Mouse (Mus musculus) lung, adult 10 weeks (tissue): ENCODE measurements around the gene Tmprss11a. TPM values are rescaled to one million over a fixed set of nuclear protein-coding genes. Genes with fewer than 3 reads are reported as not detected.

ENCODE experiments used
- polyA plus RNA-seq: library from polyadenylated mRNA; stranded (reverse); fragments of 350-450 nt; fragmentation: Illumina TruSeq; extraction: RNeasy Lipid Tissue Mini Kit (QIAGEN cat#74804); gene quantifications from one replicate; pipeline ENCODE4 v1.2.3, GENCODE M21; 2014; ENCODE audit warnings: low read depth, low replicate concordance; ENCODE audit not compliant: insufficient read depth

Tmprss11a gene
- not detected for polyA plus RNA-seq

DNA sequence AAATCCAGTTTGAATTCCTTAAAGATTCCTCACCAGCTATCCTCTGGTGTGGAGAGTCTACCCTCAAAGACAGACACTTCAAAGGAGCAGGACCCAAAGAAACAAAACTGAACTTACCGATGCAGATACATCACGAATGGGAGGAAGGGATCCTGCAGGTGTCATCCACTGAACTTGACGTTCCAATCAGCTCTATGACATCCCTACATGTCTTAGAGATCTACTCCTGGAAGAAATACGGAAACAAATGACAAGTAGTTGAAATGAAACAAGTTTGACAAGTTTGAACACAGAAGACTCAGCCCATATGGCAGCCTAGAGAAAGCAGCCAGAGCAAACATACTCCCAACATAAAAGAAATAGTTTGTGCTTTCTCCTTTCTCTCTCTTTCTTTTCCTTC, at the start of gene Tmprss11a:
Tmprss11a (minus strand) TSS at position 101 of the 400 bp plus-strand sequence.

DNA sequence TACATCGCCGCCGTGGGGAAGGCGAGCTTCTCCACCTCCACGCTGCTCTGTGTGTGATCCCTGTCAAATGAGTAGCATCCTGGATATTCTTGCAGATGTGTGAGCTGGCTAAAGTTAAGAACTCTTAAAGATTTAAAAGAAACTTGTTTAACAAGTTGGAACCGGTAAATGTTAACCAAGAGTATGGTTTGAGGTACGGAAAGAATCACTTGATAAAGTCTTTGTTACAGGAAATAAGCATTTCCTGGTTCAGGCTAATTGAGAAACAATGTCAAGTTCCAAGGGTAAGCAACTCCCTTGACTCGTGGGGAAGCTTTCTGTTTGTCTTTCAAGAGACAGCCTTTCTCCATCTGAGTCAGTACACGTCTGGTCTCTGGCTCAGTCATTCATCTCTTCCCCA, 49.7 kb upstream of the Tmprss11a start, which contains the start of gene Tmprss11g:
Tmprss11g (minus strand) TSS at position 101 of the 400 bp plus-strand sequence.

DNA sequence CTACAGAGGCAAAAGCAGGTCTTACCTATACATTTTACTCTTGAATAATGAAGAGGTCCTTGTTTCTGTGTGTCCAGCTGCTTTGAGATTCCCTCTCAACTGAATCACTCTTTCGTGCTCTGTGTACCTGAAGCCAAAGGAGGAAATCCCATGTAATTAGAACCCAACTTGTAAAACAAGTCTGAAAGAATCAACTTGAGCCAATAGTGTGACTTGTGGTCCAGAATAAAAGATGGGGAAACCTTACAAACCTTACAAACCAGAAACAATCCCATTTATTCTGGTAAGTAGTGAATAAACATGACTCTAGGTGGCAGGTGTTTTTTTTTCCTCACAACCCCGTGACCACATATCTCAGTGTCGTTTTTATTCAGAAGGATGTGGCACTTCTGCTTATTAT, 95.5 kb downstream of the Tmprss11a start, which contains the start of gene Tmprss11d:
Tmprss11d (minus strand) TSS at position 101 of the 400 bp plus-strand sequence.

Other genes with a start within 250 kb of the Tmprss11a start
- not detected for gene Tmprss11c, start 179.7 kb downstream of the Tmprss11a start, polyA plus RNA-seq
- gene Tmprss11d, start 95.6 kb downstream of the Tmprss11a start, polyA plus RNA-seq, result not detected
- gene Tmprss11g, start 49.6 kb upstream of the Tmprss11a start, polyA plus RNA-seq, result not detected
- gene Tmprss11f, start 163.4 kb upstream of the Tmprss11a start, polyA plus RNA-seq, result not detected
- not detected for gene Tmprss11b, start 207.4 kb upstream of the Tmprss11a start, polyA plus RNA-seq